Mouse (Mus musculus) limb, embryonic 12.5 days (tissue): ENCODE results near the gene Phf6. TPM values are rescaled to one million over a fixed set of nuclear protein-coding genes. Genes with fewer than 3 reads are reported as not detected.
"Not testable (repeated sequence)": the region's sequence is repeated elsewhere in the genome, so short reads cannot be mapped to it uniquely, and the experiment has no call there.

Experiments
- ATAC-seq: fragments of 200-750 bp; cut with Nextera tagmentation; 2 replicates; pipeline ENCODE4 v1.8.0; 2017; ENCODE audit warnings: low read depth, moderate TSS enrichment; ENCODE audit not compliant: insufficient number of reproducible peaks, insufficient read depth, low FRiP score, low TSS enrichment
- H3K27ac ChIP-seq: fragments of 300-500 bp; sonication (generic); 2 replicates; pipeline ENCODE4 v1.5.1; 2016; ENCODE audit warnings: mild to moderate bottlenecking, moderate library complexity
- H3K27me3 ChIP-seq: fragments of 300-500 bp; sonication (generic); 2 replicates; pipeline ENCODE4 v1.6.1; 2016; ENCODE audit warnings: mild to moderate bottlenecking, moderate library complexity
- H3K36me3 ChIP-seq: fragments of 300-500 bp; sonication (generic); 2 replicates; pipeline ENCODE4 v1.6.1; 2016; ENCODE audit warnings: mild to moderate bottlenecking, moderate library complexity
- H3K4me1 ChIP-seq: fragments of 300-500 bp; sonication (generic); replicated peaks from 2 replicates; pipeline ENCODE4 v1.6.1; 2016
- H3K4me2 ChIP-seq: fragments of 300-500 bp; sonication (generic); 2 replicates; pipeline ENCODE4 v1.6.1; 2016; ENCODE audit warnings: mild to moderate bottlenecking, moderate library complexity
- H3K4me3 ChIP-seq: fragments of 300-500 bp; sonication (generic); replicated peaks from 2 replicates; pipeline ENCODE4 v1.5.1; 2016; ENCODE audit warnings: mild to moderate bottlenecking
- H3K9ac ChIP-seq: fragments of 300-500 bp; sonication (generic); replicated peaks from 2 replicates; pipeline ENCODE4 v1.6.1; 2016; ENCODE audit warnings: mild to moderate bottlenecking, moderate library complexity
- H3K9me3 ChIP-seq: fragments of 300-500 bp; sonication (generic); 2 replicates; pipeline ENCODE4 v1.6.1; 2016; ENCODE audit warnings: mild to moderate bottlenecking, moderate library complexity
- WGBS: fragments of 180-500 bp; shearing (Covaris S2); methylation state at CpG from one replicate; pipeline ENCODE4 v1.1.7; 2016; 5-methylcytosine and 5-hydroxymethylcytosine counted together
- polyA plus RNA-seq: library from polyadenylated mRNA; unstranded; fragments of >200 nt; fragmentation: Nextera tagmentation; extraction: Ambion mirVana; gene quantifications from 2 replicates; pipeline ENCODE4 v1.2.1, GENCODE M21; 2016

Gene Phf6
- polyA plus RNA-seq, 1 experiment from 2014 or later: 96.7 TPM

- no peak overlapping the region for H3K4me3 ChIP-seq
- no peak overlapping the region for H3K4me2 ChIP-seq
- no peaks in the 10 kb centered on the region for H3K4me1 ChIP-seq
- H3K9me3 ChIP-seq: no peaks in the 10 kb centered on the region
- H3K36me3 ChIP-seq: no peaks in the 10 kb centered on the region
- H3K9ac ChIP-seq: no peak overlapping the region
- no peak overlapping the region for H3K27ac ChIP-seq
- H3K27me3 ChIP-seq: no peaks in the 10 kb centered on the region
- no peak for ATAC-seq
- 77% methylated on average over 3 of the region's 3 CpGs for WGBS
Observed at GRCm38 (mm10) chrX:52981378-52981777, 69.3 kb downstream of the Phf6 start.

- Histone ChIP-seq H3K4me2 (peak within 1 kb of the TSS; percentile 51), H3K27ac (peak within 1 kb of the TSS; percentile 91), H3K9ac (peak within 1 kb of the TSS; percentile 81), H3K4me1 (peaks cover 8% of the 10 kb centered on the region), H3K27me3 (no peaks in the 10 kb centered on the region), H3K4me3 (peak within 1 kb of the TSS; percentile 66), H3K36me3 (no peaks in the 10 kb centered on the region), H3K9me3 (no peaks in the 10 kb centered on the region)
- ATAC-seq: peak; percentile 90
- 16% methylated on average over 65 of the region's 72 CpGs for WGBS
Observed at GRCm38 (mm10) chrX:52987905-52988783, 76.1 kb downstream of the Phf6 start, which contains the start of gene Hprt. Gene Hprt (plus strand): TSS chrX:52988137.

GRCm38 (mm10) chrX:52994726-52995125, 82.7 kb downstream of the Phf6 start:
- not testable (repeated sequence) for H3K36me3 ChIP-seq, ATAC-seq, H3K27me3 ChIP-seq, H3K4me3 ChIP-seq, H3K4me1 ChIP-seq, H3K9me3 ChIP-seq, H3K27ac ChIP-seq, H3K4me2 ChIP-seq, H3K9ac ChIP-seq
- 90% methylated on average over 5 of the region's 5 CpGs for WGBS

- 71% methylated on average over 4 of the region's 4 CpGs for WGBS
- ATAC-seq, H3K9me3 ChIP-seq: not testable (repeated sequence)
Observed at GRCm38 (mm10) chrX:53004887-53005286, 92.8 kb downstream of the Phf6 start.

GRCm38 (mm10) chrX:53006062-53006461, 94.0 kb downstream of the Phf6 start:
- Histone ChIP-seq H3K9me3 (no peaks in the 10 kb centered on the region), H3K4me1 (no peaks in the 10 kb centered on the region), H3K27me3 (no peaks in the 10 kb centered on the region), H3K4me3 (no peak overlapping the region), H3K4me2 (no peak overlapping the region), H3K36me3 (peaks cover 16% of the 10 kb centered on the region; the same call in 1 of the 2 replicates), H3K9ac (no peak overlapping the region), H3K27ac (no peak overlapping the region)
- ATAC-seq: no peak
- 60% methylated on average over 3 of the region's 3 CpGs for whole genome bisulfite sequencing

More at GRCm38 (mm10) chrX:53004887-53005286, 92.8 kb downstream of the Phf6 start:
- H3K4me1 ChIP-seq, H3K4me3 ChIP-seq, H3K27me3 ChIP-seq, H3K4me2 ChIP-seq, H3K27ac ChIP-seq, H3K9ac ChIP-seq: not testable (repeated sequence)
- H3K36me3 ChIP-seq: peaks cover 21% of the 10 kb centered on the region

Other genes with a start within 250 kb of the Phf6 start
- gene Ccdc160, start 121.1 kb upstream of the Phf6 start, polyA plus RNA-seq: 0.83 and 0.95 TPM in 2 replicates
- 71.9 and 76.9 TPM in 2 replicates for gene Hprt, start 75.9 kb downstream of the Phf6 start, polyA plus RNA-seq